Mouse (Mus musculus): ENCODE measurements around the gene Mosmo. TPM values are rescaled to one million over a fixed set of nuclear protein-coding genes. Genes with fewer than 3 reads are reported as not detected.

Gene Mosmo
- polyA plus RNA-seq, 2 experiments = 15.6 to 30.8 TPM

DNA sequence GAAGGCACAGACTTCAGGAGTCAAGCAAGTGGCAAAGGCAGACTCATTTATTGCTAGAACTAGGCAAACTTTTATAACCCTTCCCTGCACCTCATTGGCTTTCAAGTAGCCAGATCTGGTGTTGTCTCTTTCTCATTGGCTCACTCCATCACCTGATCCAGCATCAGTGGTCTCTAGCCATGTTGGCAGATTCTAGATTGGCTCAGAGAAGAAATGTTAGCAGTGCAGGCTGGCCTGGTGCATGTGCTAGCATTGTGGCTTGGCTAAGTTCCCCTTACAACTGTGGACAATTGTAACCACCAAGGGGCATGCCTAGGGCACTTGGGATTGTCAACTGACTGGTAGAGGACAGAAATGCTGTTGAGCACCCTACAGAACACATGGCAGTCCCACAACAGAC lies 73.9 kb downstream of the Mosmo start:
- no peaks in the 10 kb centered on the region for H3K9me3 ChIP-seq (ENCODE audit: control insufficient read depth, low read length)
- ATAC-seq (ENCODE audit: low FRiP score, low read depth) = no peak

GRCm38 (mm10) chr7:120751906-120752305 lies 74.5 kb downstream of the Mosmo start:
- WGBS = 89% methylated on average over 7 of the region's 7 CpGs
- Histone ChIP-seq H3K9me3 (ENCODE audit: control insufficient read depth, low read length) (no peaks in the 10 kb centered on the region), H3K4me3 (replicated peaks; ENCODE audit: low read length) (no peak overlapping the region), H3K4me1 (ENCODE audit: control insufficient read depth, insufficient read depth, low read length) (no peaks in the 10 kb centered on the region), H3K27ac (replicated peaks; ENCODE audit: low read depth, low read length) (no peak overlapping the region), H3K9ac (ENCODE audit: low read depth, low read length, severe bottlenecking) (no peak overlapping the region), H3K4me2 (replicated peaks; ENCODE audit: low read depth, low read length, severe bottlenecking) (no peak overlapping the region), H3K36me3 (ENCODE audit: control insufficient read depth, insufficient read depth, low read length) (no peaks in the 10 kb centered on the region), H3K27me3 (ENCODE audit: control insufficient read depth, insufficient read depth, low read length) (no peaks in the 10 kb centered on the region)
- no peak for ATAC-seq (ENCODE audit: low FRiP score, low read depth)
- no peak for TF ChIP-seq POLR2A (IDR thresholded peaks at IDR 0.05; ENCODE audit: borderline replicate concordance, extremely low read depth, insufficient read depth, insufficient read length)
- no peak for DNase-seq (ENCODE audit: low spot score)

More for the DNA sequence above, 73.9 kb downstream of the Mosmo start:
- Histone ChIP-seq H3K4me2 (replicated peaks; ENCODE audit: low read depth, low read length, severe bottlenecking) (no peak overlapping the region), H3K9ac (ENCODE audit: low read depth, low read length, severe bottlenecking) (no peak overlapping the region), H3K4me3 (replicated peaks; ENCODE audit: low read length) (no peak overlapping the region), H3K4me1 (ENCODE audit: control insufficient read depth, insufficient read depth, low read length) (no peaks in the 10 kb centered on the region), H3K27ac (replicated peaks; ENCODE audit: low read depth, low read length) (no peak overlapping the region), H3K36me3 (ENCODE audit: control insufficient read depth, insufficient read depth, low read length) (no peaks in the 10 kb centered on the region), H3K27me3 (ENCODE audit: control insufficient read depth, insufficient read depth, low read length) (no peaks in the 10 kb centered on the region)
- TF ChIP-seq POLR2A (IDR thresholded peaks at IDR 0.05; ENCODE audit: borderline replicate concordance, extremely low read depth, insufficient read depth, insufficient read length) = no peak
- no peak for DNase-seq (ENCODE audit: low spot score)

DNA sequence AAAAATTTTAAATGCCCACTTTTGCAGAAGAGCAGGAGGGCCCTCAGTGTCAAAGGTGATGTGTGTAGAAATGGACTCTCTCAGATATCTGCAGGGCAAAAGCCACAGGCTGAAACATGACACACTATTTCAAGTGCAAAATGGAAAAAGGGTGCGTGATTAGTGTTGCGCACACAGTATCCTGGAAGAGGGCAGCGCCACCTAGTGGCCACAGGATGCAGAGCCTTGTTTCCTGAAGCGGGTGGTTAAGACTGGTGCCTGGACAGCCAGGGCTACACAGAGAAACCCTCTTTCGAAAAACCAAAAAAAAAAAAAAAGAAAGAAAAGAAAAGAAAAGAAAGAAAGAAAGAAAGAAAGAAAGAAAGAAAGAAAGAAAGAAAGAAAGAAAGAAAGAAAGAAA lies 77.3 kb downstream of the Mosmo start:
- peak; percentile 85 for ATAC-seq (ENCODE audit: low FRiP score, low read depth)
- no peak for TF ChIP-seq POLR2A (IDR thresholded peaks at IDR 0.05; ENCODE audit: borderline replicate concordance, extremely low read depth, insufficient read depth, insufficient read length)
- Histone ChIP-seq H3K36me3 (ENCODE audit: control insufficient read depth, insufficient read depth, low read length) (no peaks in the 10 kb centered on the region), H3K27ac (replicated peaks; ENCODE audit: low read depth, low read length) (no peak overlapping the region), H3K4me3 (replicated peaks; ENCODE audit: low read length) (no peak overlapping the region), H3K27me3 (ENCODE audit: control insufficient read depth, insufficient read depth, low read length) (no peaks in the 10 kb centered on the region), H3K4me1 (ENCODE audit: control insufficient read depth, insufficient read depth, low read length) (no peaks in the 10 kb centered on the region), H3K9me3 (ENCODE audit: control insufficient read depth, low read length) (no peaks in the 10 kb centered on the region), H3K9ac (ENCODE audit: low read depth, low read length, severe bottlenecking) (no peak overlapping the region), H3K4me2 (replicated peaks; ENCODE audit: low read depth, low read length, severe bottlenecking) (no peak overlapping the region)
- WGBS = 8% methylated on average over 5 of the region's 5 CpGs
- peak; percentile 91 for DNase-seq (ENCODE audit: low spot score)

DNA sequence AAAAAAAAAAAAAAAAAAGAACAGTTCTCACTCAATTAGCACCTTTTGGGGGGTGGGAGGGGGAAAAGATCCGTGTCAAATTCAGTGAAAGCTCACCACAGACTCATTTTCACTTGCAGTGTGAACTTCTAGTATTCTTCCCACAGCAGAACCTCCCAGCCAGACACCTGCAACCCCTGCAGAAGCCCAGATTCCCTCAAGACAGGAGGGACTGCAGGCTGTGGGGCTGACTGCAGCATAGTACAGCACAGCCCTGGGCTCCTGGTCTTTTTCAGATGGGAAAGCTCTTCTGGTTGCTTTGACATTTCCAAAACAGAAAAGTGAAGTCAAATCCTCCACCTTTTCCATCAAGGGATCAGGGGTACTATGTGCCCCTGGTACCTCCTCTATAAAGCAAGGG lies 90.0 kb downstream of the Mosmo start:
- no peaks in the 10 kb centered on the region for H3K9me3 ChIP-seq (ENCODE audit: control insufficient read depth, low read length)
- no peak overlapping the region for H3K27ac ChIP-seq (replicated peaks; ENCODE audit: low read depth, low read length)
- no peak overlapping the region for H3K4me2 ChIP-seq (replicated peaks; ENCODE audit: low read depth, low read length, severe bottlenecking)
- no peak overlapping the region for H3K9ac ChIP-seq (ENCODE audit: low read depth, low read length, severe bottlenecking)
- no peak for DNase-seq (ENCODE audit: low spot score)
- no peaks in the 10 kb centered on the region for H3K27me3 ChIP-seq (ENCODE audit: control insufficient read depth, insufficient read depth, low read length)
- TF ChIP-seq POLR2A (IDR thresholded peaks at IDR 0.05; ENCODE audit: borderline replicate concordance, extremely low read depth, insufficient read depth, insufficient read length) = no peak
- no peak overlapping the region for H3K4me3 ChIP-seq (replicated peaks; ENCODE audit: low read length)
- WGBS = 5% methylated on average over 1 of the region's 1 CpGs
- no peaks in the 10 kb centered on the region for H3K36me3 ChIP-seq (ENCODE audit: control insufficient read depth, insufficient read depth, low read length)
- ATAC-seq (ENCODE audit: low FRiP score, low read depth) = no peak
- H3K4me1 ChIP-seq (ENCODE audit: control insufficient read depth, insufficient read depth, low read length) = no peaks in the 10 kb centered on the region

- DNase-seq (ENCODE audit: low spot score) = no peak
- no peak for TF ChIP-seq POLR2A (IDR thresholded peaks at IDR 0.05; ENCODE audit: borderline replicate concordance, extremely low read depth, insufficient read depth, insufficient read length)
- Histone ChIP-seq H3K4me1 (ENCODE audit: control insufficient read depth, insufficient read depth, low read length) (no peaks in the 10 kb centered on the region), H3K27ac (replicated peaks; ENCODE audit: low read depth, low read length) (no peak overlapping the region), H3K27me3 (ENCODE audit: control insufficient read depth, insufficient read depth, low read length) (no peaks in the 10 kb centered on the region), H3K4me3 (replicated peaks; ENCODE audit: low read length) (no peak overlapping the region), H3K9me3 (ENCODE audit: control insufficient read depth, low read length) (no peaks in the 10 kb centered on the region), H3K4me2 (replicated peaks; ENCODE audit: low read depth, low read length, severe bottlenecking) (no peak overlapping the region), H3K9ac (ENCODE audit: low read depth, low read length, severe bottlenecking) (no peak overlapping the region), H3K36me3 (ENCODE audit: control insufficient read depth, insufficient read depth, low read length) (no peaks in the 10 kb centered on the region)
- no peak for ATAC-seq (ENCODE audit: low FRiP score, low read depth)
- 72% methylated on average over 1 of the region's 1 CpGs for WGBS
These were observed 94.0 kb downstream of the Mosmo start for GRCm38 (mm10) chr7:120771389-120771788.

GRCm38 (mm10) chr7:120778012-120778411 lies 100.6 kb downstream of the Mosmo start:
- Histone ChIP-seq H3K4me3 (replicated peaks; ENCODE audit: low read length) (no peak overlapping the region), H3K27ac (replicated peaks; ENCODE audit: low read depth, low read length) (no peak overlapping the region), H3K4me1 (ENCODE audit: control insufficient read depth, insufficient read depth, low read length) (no peaks in the 10 kb centered on the region), H3K27me3 (ENCODE audit: control insufficient read depth, insufficient read depth, low read length) (no peaks in the 10 kb centered on the region), H3K9me3 (ENCODE audit: control insufficient read depth, low read length) (no peaks in the 10 kb centered on the region), H3K9ac (ENCODE audit: low read depth, low read length, severe bottlenecking) (no peak overlapping the region), H3K4me2 (replicated peaks; ENCODE audit: low read depth, low read length, severe bottlenecking) (no peak overlapping the region), H3K36me3 (ENCODE audit: control insufficient read depth, insufficient read depth, low read length) (no peaks in the 10 kb centered on the region)
- ATAC-seq (ENCODE audit: low FRiP score, low read depth) = no peak
- WGBS = 48% methylated on average over 2 of the region's 2 CpGs
- no peak for TF ChIP-seq POLR2A (IDR thresholded peaks at IDR 0.05; ENCODE audit: borderline replicate concordance, extremely low read depth, insufficient read depth, insufficient read length)
- DNase-seq (ENCODE audit: low spot score) = no peak

Other genes starting within 250 kb of the Mosmo start
- gene Uqcrc2, start 42.4 kb upstream of the Mosmo start, polyA plus RNA-seq (2012; rRNA removed) = 134 and 165 TPM in 2 replicates
- 198 and 200 TPM in 2 replicates for gene Uqcrc2, start 42.4 kb upstream of the Mosmo start, polyA plus RNA-seq (2014; fragmentation: Nextera tagmentation; extraction: Ambion mirVana)
- 0.14 and 0.31 TPM in 2 replicates for gene Pdzd9, start 7.3 kb upstream of the Mosmo start, polyA plus RNA-seq (2012; rRNA removed)
- gene Pdzd9, start 7.3 kb upstream of the Mosmo start, polyA plus RNA-seq (2014; fragmentation: Nextera tagmentation; extraction: Ambion mirVana) = 0.44 and 0.57 TPM in 2 replicates
- gene Vwa3a, start 61.7 kb downstream of the Mosmo start, polyA plus RNA-seq (2012; rRNA removed) = 0.19 and 1.0 TPM in 2 replicates
- 0.08 and 0.10 TPM in 2 replicates for gene Vwa3a, start 61.7 kb downstream of the Mosmo start, polyA plus RNA-seq (2014; fragmentation: Nextera tagmentation; extraction: Ambion mirVana)
- gene Gm5737, start 134.7 kb downstream of the Mosmo start, polyA plus RNA-seq (2012; rRNA removed) = not detected in 2 replicates
- gene Gm5737, start 134.7 kb downstream of the Mosmo start, polyA plus RNA-seq (2014; fragmentation: Nextera tagmentation; extraction: Ambion mirVana) = not detected in 2 replicates
- gene Eef2k, start 165.2 kb downstream of the Mosmo start, polyA plus RNA-seq (2012; rRNA removed) = 37.5 and 39.9 TPM in 2 replicates
- gene Eef2k, start 165.2 kb downstream of the Mosmo start, polyA plus RNA-seq (2014; fragmentation: Nextera tagmentation; extraction: Ambion mirVana) = 22.4 and 23.9 TPM in 2 replicates
- gene Polr3e, start 240.1 kb downstream of the Mosmo start, polyA plus RNA-seq (2012; rRNA removed) = 36.3 and 38.8 TPM in 2 replicates
- 25.8 and 26.2 TPM in 2 replicates for gene Polr3e, start 240.1 kb downstream of the Mosmo start, polyA plus RNA-seq (2014; fragmentation: Nextera tagmentation; extraction: Ambion mirVana)

All from limb, embryonic 14.5 days (tissue).